Mouse (Mus musculus): Measurements from ENCODE around the gene Pole3.
"Not testable (repeated sequence)": the region's sequence is repeated elsewhere in the genome, so short reads cannot be mapped to it uniquely, and the experiment has no call there.

Pole3 gene

GRCm38 (mm10) chr4:62492682-62493081 is 32.2 kb downstream of the Pole3 start:
- no peak for DNase-seq (ENCODE audit: extremely low read depth, low read depth)

GRCm38 (mm10) chr4:62487914-62488313 is 37.0 kb downstream of the Pole3 start:
- no peak for DNase-seq (ENCODE audit: extremely low read depth, low read depth)

- no peak for DNase-seq (ENCODE audit: extremely low read depth, low read depth)
Measured at GRCm38 (mm10) chr4:62487172-62487571, 37.7 kb downstream of the Pole3 start.

- no peak for DNase-seq (ENCODE audit: extremely low read depth, low read depth)
Measured at GRCm38 (mm10) chr4:62486162-62486696, 38.6 kb downstream of the Pole3 start.

- no peak for DNase-seq (ENCODE audit: extremely low read depth, low read depth)
Measured at GRCm38 (mm10) chr4:62485450-62486161, 39.3 kb downstream of the Pole3 start.

GRCm38 (mm10) chr4:62484928-62485327 is 39.9 kb downstream of the Pole3 start:
- DNase-seq (ENCODE audit: extremely low read depth, low read depth): no peak

- DNase-seq (ENCODE audit: extremely low read depth, low read depth): no peak
Measured at GRCm38 (mm10) chr4:62480709-62481605, 43.9 kb downstream of the Pole3 start.

GRCm38 (mm10) chr4:62479937-62480708 is 44.7 kb downstream of the Pole3 start, which contains the start of gene Bspry:
Gene Bspry, plus strand, starts transcription at chr4:62480053.
- DNase-seq (ENCODE audit: extremely low read depth, low read depth): no peak

GRCm38 (mm10) chr4:62479593-62479936 is 45.3 kb downstream of the Pole3 start:
- DNase-seq (ENCODE audit: extremely low read depth, low read depth): not testable (repeated sequence)

GRCm38 (mm10) chr4:62477542-62478244 is 47.2 kb downstream of the Pole3 start:
- DNase-seq (ENCODE audit: extremely low read depth, low read depth): no peak

- no peak for DNase-seq (ENCODE audit: extremely low read depth, low read depth)
Measured at GRCm38 (mm10) chr4:62475793-62476192, 49.1 kb downstream of the Pole3 start.

GRCm38 (mm10) chr4:62475131-62475530 is 49.7 kb downstream of the Pole3 start:
- DNase-seq (ENCODE audit: extremely low read depth, low read depth): no peak

Data from MEL-GATA-1-ER (cell line).